Comparison of ENCODE assay signal across 38 mouse cellular contexts in genomic region chr11:100047193-100047592, GRCm38 (mm10). TPM values are rescaled to one million over a fixed set of nuclear protein-coding genes. Genes with fewer than 3 reads are reported as not detected.
"Had no signal": no experiment of that assay in that cellular context is flagged by ENCODE, and none has a peak within 500 bp of the region (broad histone marks: within the 10 kb centered on the region; RNA-seq: fewer than 3 reads in every experiment).

No protein-coding gene starts in this region.

- H3K9ac ChIP-seq: embryonic facial prominence, embryonic 12.5 days; embryonic facial prominence, embryonic 13.5 days; embryonic facial prominence, embryonic 15.5 days; forebrain, embryonic 12.5 days; forebrain, embryonic 13.5 days; forebrain, embryonic 15.5 days had no signal

- H3K27ac ChIP-seq: embryonic facial prominence, embryonic 10.5 days; embryonic facial prominence, embryonic 12.5 days; embryonic facial prominence, embryonic 13.5 days; embryonic facial prominence, embryonic 15.5 days; forebrain, embryonic 10.5 days; forebrain, embryonic 12.5 days; forebrain, embryonic 13.5 days; forebrain, embryonic 15.5 days; gastrocnemius, adult 2 months; heart, adult 2 months had no signal

- ATAC-seq: forebrain, embryonic 13.5 days; forebrain, embryonic 14.5 days; forebrain, embryonic 15.5 days; forebrain, embryonic 16.5 days had no signal

- H3K4me1 ChIP-seq: embryonic facial prominence, embryonic 10.5 days; embryonic facial prominence, embryonic 12.5 days; embryonic facial prominence, embryonic 13.5 days; embryonic facial prominence, embryonic 15.5 days; forebrain, embryonic 10.5 days; forebrain, embryonic 12.5 days; forebrain, embryonic 13.5 days; forebrain, embryonic 15.5 days had no signal

- H3K9me3 ChIP-seq: embryonic facial prominence, embryonic 10.5 days; embryonic facial prominence, embryonic 12.5 days; embryonic facial prominence, embryonic 13.5 days; embryonic facial prominence, embryonic 15.5 days; forebrain, embryonic 10.5 days; forebrain, embryonic 12.5 days; forebrain, embryonic 13.5 days; forebrain, embryonic 15.5 days had no signal

- H3K27me3 ChIP-seq: embryonic facial prominence, embryonic 12.5 days; embryonic facial prominence, embryonic 13.5 days; embryonic facial prominence, embryonic 15.5 days; forebrain, embryonic 12.5 days; forebrain, embryonic 13.5 days; forebrain, embryonic 15.5 days had no signal

- DNase-seq: cerebellum, adult 2 months; cerebellum, adult 8-10 months; cerebellum, adult 9-10 months; cerebellum, adult 9-11 months; cerebellum, postnatal 10 days; cerebellum, postnatal 14 days; cerebellum, postnatal 25 days; cerebellum, postnatal 36 days; embryo, embryonic 11 days; gastrocnemius, adult 2 months; gastrocnemius, postnatal 10 days; gastrocnemius, postnatal 14 days; gastrocnemius, postnatal 25 days; gastrocnemius, postnatal 36 days; heart, adult 18-20 months; heart, adult 2 months had no signal

- H3K36me3 ChIP-seq: embryonic facial prominence, embryonic 10.5 days; embryonic facial prominence, embryonic 12.5 days; embryonic facial prominence, embryonic 13.5 days; embryonic facial prominence, embryonic 15.5 days; forebrain, embryonic 10.5 days; forebrain, embryonic 12.5 days; forebrain, embryonic 15.5 days had no signal

- H3K4me3 ChIP-seq: embryonic facial prominence, embryonic 10.5 days; embryonic facial prominence, embryonic 12.5 days; embryonic facial prominence, embryonic 13.5 days; embryonic facial prominence, embryonic 15.5 days; erythroblast, embryonic 14.5 days; forebrain, embryonic 10.5 days; forebrain, embryonic 12.5 days; forebrain, embryonic 13.5 days; forebrain, embryonic 15.5 days; gastrocnemius, adult 2 months; heart, adult 2 months had no signal

- H3K4me2 ChIP-seq: embryonic facial prominence, embryonic 12.5 days; embryonic facial prominence, embryonic 13.5 days; embryonic facial prominence, embryonic 15.5 days; forebrain, embryonic 12.5 days; forebrain, embryonic 13.5 days; forebrain, embryonic 15.5 days had no signal

RNA-seq across cellular contexts. Expression of gene Krt31, which starts 3.2 kb away (rescaled TPM):
- total RNA-seq: common myeloid progenitor, adult 5-6 weeks; gastrocnemius, adult 18-20 months; gastrocnemius, adult 2 months; gastrocnemius, adult 8-10 months; gastrocnemius, postnatal 10 days; gastrocnemius, postnatal 14 days; gastrocnemius, postnatal 25 days; gastrocnemius, postnatal 36 days; gastrocnemius, postnatal 4 days; granulocyte monocyte progenitor cell, adult 5-6 weeks; heart, adult 18-20 months; heart, adult 2 months; heart, adult 8-10 months had no signal
- polyA plus RNA-seq: cerebellum, adult 2 months; cortical plate, adult 2 months; embryonic facial prominence, embryonic 10.5 days; embryonic facial prominence, embryonic 11.5 days; embryonic facial prominence, embryonic 12.5 days; embryonic facial prominence, embryonic 13.5 days; erythroblast, embryonic 14.5 days; forebrain, embryonic 10.5 days; forebrain, embryonic 11.5 days; forebrain, embryonic 12.5 days; forebrain, embryonic 13.5 days; forebrain, embryonic 14.5 days; forebrain, embryonic 15.5 days; forebrain, embryonic 16.5 days; frontal cortex, adult 2 months had no signal

RNA-seq across cellular contexts. Expression of gene Krt34, which starts 5.8 kb away (rescaled TPM):
- total RNA-seq: common myeloid progenitor, adult 5-6 weeks; gastrocnemius, adult 2 months; gastrocnemius, adult 8-10 months; gastrocnemius, postnatal 10 days; gastrocnemius, postnatal 14 days; gastrocnemius, postnatal 25 days; gastrocnemius, postnatal 36 days; gastrocnemius, postnatal 4 days; granulocyte monocyte progenitor cell, adult 5-6 weeks; heart, adult 18-20 months; heart, adult 2 months; heart, adult 8-10 months had no signal
- polyA plus RNA-seq: cerebellum, adult 2 months; cortical plate, adult 2 months; embryonic facial prominence, embryonic 10.5 days; embryonic facial prominence, embryonic 11.5 days; embryonic facial prominence, embryonic 12.5 days; embryonic facial prominence, embryonic 13.5 days; erythroblast, embryonic 14.5 days; forebrain, embryonic 10.5 days; forebrain, embryonic 11.5 days; forebrain, embryonic 12.5 days; forebrain, embryonic 13.5 days; forebrain, embryonic 14.5 days; forebrain, embryonic 15.5 days; forebrain, embryonic 16.5 days; frontal cortex, adult 2 months; gonadal fat pad, adult 2 months; heart, adult 2 months had no signal

RNA-seq across cellular contexts. Expression of gene Krt33b, which starts 17.5 kb away (rescaled TPM):
- total RNA-seq: common myeloid progenitor, adult 5-6 weeks; gastrocnemius, adult 18-20 months; gastrocnemius, adult 2 months; gastrocnemius, adult 8-10 months; gastrocnemius, postnatal 25 days; gastrocnemius, postnatal 36 days; granulocyte monocyte progenitor cell, adult 5-6 weeks; heart, adult 18-20 months; heart, adult 2 months; heart, adult 8-10 months had no signal
- polyA plus RNA-seq: cerebellum, adult 2 months; cortical plate, adult 2 months; embryonic facial prominence, embryonic 10.5 days; embryonic facial prominence, embryonic 11.5 days; embryonic facial prominence, embryonic 13.5 days; erythroblast, embryonic 14.5 days; forebrain, embryonic 10.5 days; forebrain, embryonic 11.5 days; forebrain, embryonic 12.5 days; forebrain, embryonic 13.5 days; forebrain, embryonic 14.5 days; forebrain, embryonic 15.5 days; forebrain, embryonic 16.5 days; frontal cortex, adult 2 months; gonadal fat pad, adult 2 months; heart, adult 2 months had no signal

RNA-seq across cellular contexts. Expression of gene Krt33a, which starts 31.2 kb away (rescaled TPM):
- total RNA-seq: common myeloid progenitor, adult 5-6 weeks; gastrocnemius, adult 2 months; gastrocnemius, adult 8-10 months; gastrocnemius, postnatal 10 days; gastrocnemius, postnatal 25 days; gastrocnemius, postnatal 36 days; gastrocnemius, postnatal 4 days; granulocyte monocyte progenitor cell, adult 5-6 weeks; heart, adult 18-20 months; heart, adult 2 months; heart, adult 8-10 months had no signal
- polyA plus RNA-seq: cerebellum, adult 2 months; embryonic facial prominence, embryonic 10.5 days; embryonic facial prominence, embryonic 11.5 days; embryonic facial prominence, embryonic 13.5 days; erythroblast, embryonic 14.5 days; forebrain, embryonic 10.5 days; forebrain, embryonic 11.5 days; forebrain, embryonic 12.5 days; forebrain, embryonic 13.5 days; forebrain, embryonic 14.5 days; forebrain, embryonic 15.5 days; forebrain, embryonic 16.5 days; frontal cortex, adult 2 months; heart, adult 2 months had no signal

RNA-seq across cellular contexts. Expression of gene Krt32, which starts 40.8 kb away (rescaled TPM):
- total RNA-seq: common myeloid progenitor, adult 5-6 weeks; gastrocnemius, adult 18-20 months; gastrocnemius, adult 2 months; gastrocnemius, adult 8-10 months; gastrocnemius, postnatal 10 days; gastrocnemius, postnatal 14 days; gastrocnemius, postnatal 25 days; gastrocnemius, postnatal 36 days; gastrocnemius, postnatal 4 days; granulocyte monocyte progenitor cell, adult 5-6 weeks; heart, adult 18-20 months; heart, adult 2 months; heart, adult 8-10 months had no signal
- polyA plus RNA-seq: cerebellum, adult 2 months; embryonic facial prominence, embryonic 10.5 days; embryonic facial prominence, embryonic 11.5 days; embryonic facial prominence, embryonic 12.5 days; erythroblast, embryonic 14.5 days; forebrain, embryonic 10.5 days; forebrain, embryonic 11.5 days; forebrain, embryonic 12.5 days; forebrain, embryonic 13.5 days; forebrain, embryonic 14.5 days; forebrain, embryonic 15.5 days; forebrain, embryonic 16.5 days; heart, adult 2 months had no signal
